Mouse (Mus musculus): ENCODE data around the gene Mettl27. TPM values are rescaled to one million over a fixed set of nuclear protein-coding genes. Genes with fewer than 3 reads are reported as not detected.
"Not testable (repeated sequence)": the region's sequence is repeated elsewhere in the genome, so short reads cannot be mapped to it uniquely, and the experiment has no call there.

Mettl27 gene
- polyA plus RNA-seq, 1 experiment from 2014 or later, result 17.3 TPM

DNA sequence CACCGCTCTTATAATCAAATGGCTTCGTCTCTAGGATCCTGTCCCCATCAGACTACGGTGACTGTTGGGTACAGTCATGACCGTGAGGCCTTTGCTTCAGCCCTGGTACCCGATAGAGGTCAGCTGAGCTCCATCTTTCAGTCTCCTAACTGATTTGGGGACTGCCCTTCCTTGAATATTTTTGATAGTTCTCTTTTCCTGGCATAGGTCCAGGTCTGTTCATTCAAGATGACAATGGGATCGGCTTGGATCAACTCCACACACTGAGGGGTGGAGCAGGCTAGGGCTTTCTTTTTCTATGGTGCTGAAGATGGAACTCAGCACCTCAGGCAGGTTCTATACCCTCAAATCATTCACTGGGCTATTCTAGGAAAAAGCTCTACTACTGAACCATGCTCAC lies 3.9 kb downstream of the Mettl27 start:
- 0 out of 2 replicates have a peak, but pooled peaks cover 8% of the 10 kb centered on the region for H3K4me1 ChIP-seq (ENCODE audit: insufficient read depth)
- no peaks in the 10 kb centered on the region for H3K27me3 ChIP-seq (ENCODE audit: insufficient read depth, low read length)
- DNase-seq (no peak), ATAC-seq (no peak)
- no peak overlapping the region for H3K4me3 ChIP-seq (ENCODE audit: low read depth, low read length)
- H3K9me3 ChIP-seq (ENCODE audit: low read length), result no peaks in the 10 kb centered on the region
- no peak for TF ChIP-seq EP300 (IDR thresholded peaks at IDR 0.05; ENCODE audit: low read depth)
- no peak for TF ChIP-seq CTCF (IDR thresholded peaks at IDR 0.05; ENCODE audit: low read depth)
- H3K27ac ChIP-seq (ENCODE audit: low read depth), result no peak overlapping the region
- 0 out of 2 replicates have a peak, but pooled peaks cover 3% of the 10 kb centered on the region for H3K36me3 ChIP-seq (replicated peaks; ENCODE audit: insufficient read depth, low read length)
- H3K4me2 ChIP-seq (ENCODE audit: low read depth, low read length), result no peak overlapping the region
- 87% methylated on average over 6 of the region's 6 CpGs for WGBS (ENCODE audit: insufficient replicate concordance)
- H3K9ac ChIP-seq (replicated peaks), result no peak overlapping the region

DNA sequence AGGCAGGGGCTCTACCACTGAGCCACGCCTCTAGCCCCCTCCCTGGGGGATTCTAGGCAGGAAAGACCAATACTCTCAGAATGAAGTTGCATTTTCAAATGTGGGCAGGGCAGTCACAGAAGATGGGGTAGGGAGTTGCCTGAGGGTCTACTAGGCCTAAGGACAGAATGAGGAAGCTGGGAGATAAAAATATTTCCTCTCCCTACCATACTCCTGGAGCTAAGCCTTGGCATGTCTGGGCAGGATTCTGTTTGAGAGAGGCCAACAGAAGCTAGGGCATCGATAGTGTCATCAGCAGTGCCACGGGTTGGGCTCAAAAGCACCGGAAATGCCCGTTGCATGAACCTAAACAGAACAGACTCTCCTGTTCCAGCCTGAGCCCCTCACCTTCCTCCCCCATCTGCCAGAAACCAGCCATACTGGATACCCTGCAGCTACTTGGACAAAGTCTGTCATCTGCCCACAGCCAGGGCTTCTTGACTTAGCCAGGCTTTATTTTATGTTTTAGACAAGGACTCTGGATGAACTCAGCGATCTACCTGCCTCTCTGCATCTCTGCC lies 4.5 kb downstream of the Mettl27 start:
- ATAC-seq (no peak), DNase-seq (no peak)
- H3K27me3 ChIP-seq (ENCODE audit: insufficient read depth, low read length), result no peaks in the 10 kb centered on the region
- TF ChIP-seq EP300 (IDR thresholded peaks at IDR 0.05; ENCODE audit: low read depth) (no peak), CTCF (IDR thresholded peaks at IDR 0.05; ENCODE audit: low read depth) (no peak)
- no peak overlapping the region for H3K9ac ChIP-seq (replicated peaks)
- no peaks in the 10 kb centered on the region for H3K9me3 ChIP-seq (ENCODE audit: low read length)
- H3K4me2 ChIP-seq (ENCODE audit: low read depth, low read length), result no peak overlapping the region
- no peak overlapping the region for H3K27ac ChIP-seq (ENCODE audit: low read depth)
- WGBS (ENCODE audit: insufficient replicate concordance), result 76% methylated on average over 6 of the region's 6 CpGs
- H3K4me1 ChIP-seq (ENCODE audit: insufficient read depth), result 0 out of 2 replicates have a peak, but pooled peaks cover 8% of the 10 kb centered on the region
- no peak overlapping the region for H3K4me3 ChIP-seq (ENCODE audit: low read depth, low read length)
- H3K36me3 ChIP-seq (replicated peaks; ENCODE audit: insufficient read depth, low read length), result 0 out of 2 replicates have a peak, but pooled peaks cover 3% of the 10 kb centered on the region

DNA sequence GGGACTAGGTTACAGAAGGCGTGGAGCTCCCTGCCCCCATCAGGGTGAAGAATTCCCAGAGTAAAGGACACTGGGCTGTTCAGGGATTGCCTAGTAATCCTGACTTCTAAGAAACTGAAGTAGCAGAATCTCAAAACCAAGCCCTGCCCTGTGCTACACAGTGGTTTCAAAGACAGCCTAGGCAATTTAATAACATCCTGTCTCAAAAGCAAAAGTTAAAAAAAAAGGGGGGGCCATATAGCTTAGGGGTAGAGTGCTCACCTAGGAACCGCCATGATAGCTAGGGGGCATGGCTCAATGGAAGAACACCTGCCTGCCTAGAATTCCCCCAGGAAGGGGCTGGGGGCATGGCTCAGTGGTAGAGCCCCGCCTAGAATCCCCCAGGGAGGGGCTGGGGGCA lies 6.9 kb downstream of the Mettl27 start:
- Histone ChIP-seq H3K9ac (replicated peaks) (no peak overlapping the region), H3K4me2 (ENCODE audit: low read depth, low read length) (no peak overlapping the region), H3K4me1 (ENCODE audit: insufficient read depth) (no peaks in the 10 kb centered on the region), H3K36me3 (replicated peaks; ENCODE audit: insufficient read depth, low read length) (0 out of 2 replicates have a peak, but pooled peaks cover 1% of the 10 kb centered on the region), H3K27ac (ENCODE audit: low read depth) (no peak overlapping the region), H3K9me3 (ENCODE audit: low read length) (no peaks in the 10 kb centered on the region), H3K4me3 (ENCODE audit: low read depth, low read length) (no peak overlapping the region), H3K27me3 (ENCODE audit: insufficient read depth, low read length) (no peaks in the 10 kb centered on the region)
- TF ChIP-seq EP300 (IDR thresholded peaks at IDR 0.05; ENCODE audit: low read depth) (no peak), CTCF (IDR thresholded peaks at IDR 0.05; ENCODE audit: low read depth) (no peak)
- ATAC-seq, result no peak
- no peak for DNase-seq
- WGBS (ENCODE audit: insufficient replicate concordance), result 57% methylated on average over 3 of the region's 3 CpGs

DNA sequence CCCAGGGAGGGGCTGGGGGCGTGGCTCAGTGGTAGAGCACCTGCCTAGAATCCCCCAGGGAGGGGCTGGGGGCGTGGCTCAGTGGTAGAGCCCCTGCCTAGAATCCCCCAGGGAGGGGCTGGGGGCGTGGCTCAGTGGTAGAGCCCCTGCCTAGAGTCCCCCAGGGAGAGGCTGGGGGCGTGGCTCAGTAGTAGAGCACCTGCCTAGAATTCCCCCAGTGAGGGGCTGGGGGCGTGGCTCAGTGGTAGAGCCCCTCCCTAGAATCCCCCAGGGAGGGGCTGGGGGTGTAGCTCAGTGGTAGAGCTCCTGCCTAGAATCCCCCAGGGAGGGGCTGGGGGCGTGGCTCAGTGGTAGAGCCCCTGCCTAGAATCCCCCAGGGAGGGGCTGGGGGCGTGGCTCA lies 7.4 kb downstream of the Mettl27 start:
- WGBS (ENCODE audit: insufficient replicate concordance), result 67% methylated on average over 1 of the region's 7 CpGs
- H3K27ac ChIP-seq (ENCODE audit: low read depth); H3K4me3 ChIP-seq (ENCODE audit: low read depth, low read length); H3K36me3 ChIP-seq (replicated peaks; ENCODE audit: insufficient read depth, low read length); H3K4me2 ChIP-seq (ENCODE audit: low read depth, low read length); ATAC-seq; H3K27me3 ChIP-seq (ENCODE audit: insufficient read depth, low read length); DNase-seq; H3K9me3 ChIP-seq (ENCODE audit: low read length); H3K9ac ChIP-seq (replicated peaks); H3K4me1 ChIP-seq (ENCODE audit: insufficient read depth): not testable (repeated sequence)

DNA sequence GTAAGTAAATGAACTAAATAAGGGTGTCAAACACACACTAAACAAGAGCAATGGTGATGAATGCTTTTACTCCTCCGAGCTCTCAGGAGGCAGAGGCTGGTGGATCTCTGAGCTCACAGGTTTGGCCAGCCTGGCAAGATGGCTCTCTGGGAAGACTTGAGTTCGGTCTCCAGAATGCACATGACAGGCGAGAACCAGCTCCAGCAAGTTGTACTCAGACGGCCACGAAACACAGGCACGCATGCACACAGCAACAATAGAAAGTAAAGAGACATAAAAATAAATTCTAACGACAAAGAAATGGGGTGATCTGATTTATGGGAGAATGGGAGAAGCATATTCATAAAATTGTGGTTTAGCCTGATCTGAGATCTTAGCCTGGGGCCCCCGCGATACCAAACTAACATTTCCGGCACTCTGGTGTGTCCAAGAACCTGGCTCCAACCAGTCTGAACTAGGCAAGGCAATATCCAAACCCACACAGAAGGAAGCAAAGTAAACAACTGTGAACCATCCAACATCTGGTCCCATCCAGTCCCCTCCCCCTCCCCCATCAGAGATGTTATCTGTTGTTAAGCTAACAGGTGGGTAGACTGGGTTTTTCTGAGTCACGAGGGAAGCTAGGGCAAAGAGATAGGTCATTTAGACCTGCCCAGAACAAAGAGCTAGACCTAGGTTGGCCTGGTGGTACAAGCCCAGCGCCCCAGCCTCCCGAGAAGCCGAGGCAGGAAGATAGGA lies 9.5 kb downstream of the Mettl27 start:
- no peaks in the 10 kb centered on the region for H3K27me3 ChIP-seq (ENCODE audit: insufficient read depth, low read length)
- H3K27ac ChIP-seq (ENCODE audit: low read depth), result peak overlapping the region; percentile 39; the same call in 1 of the 2 replicates
- H3K4me2 ChIP-seq (ENCODE audit: low read depth, low read length), result no peak overlapping the region
- H3K4me1 ChIP-seq (ENCODE audit: insufficient read depth), result peaks cover 7% of the 10 kb centered on the region; the same call in 1 of the 2 replicates
- H3K36me3 ChIP-seq (replicated peaks; ENCODE audit: insufficient read depth, low read length), result no peaks in the 10 kb centered on the region
- ATAC-seq (peak; percentile 37), DNase-seq (no peak)
- TF ChIP-seq CTCF (IDR thresholded peaks at IDR 0.05; ENCODE audit: low read depth), result no peak
- no peak for TF ChIP-seq EP300 (IDR thresholded peaks at IDR 0.05; ENCODE audit: low read depth)
- H3K9me3 ChIP-seq (ENCODE audit: low read length), result no peaks in the 10 kb centered on the region
- 66% methylated on average over 14 of the region's 14 CpGs for WGBS (ENCODE audit: insufficient replicate concordance)
- H3K4me3 ChIP-seq (ENCODE audit: low read depth, low read length), result no peak overlapping the region
- H3K9ac ChIP-seq (replicated peaks), result no peak overlapping the region

DNA sequence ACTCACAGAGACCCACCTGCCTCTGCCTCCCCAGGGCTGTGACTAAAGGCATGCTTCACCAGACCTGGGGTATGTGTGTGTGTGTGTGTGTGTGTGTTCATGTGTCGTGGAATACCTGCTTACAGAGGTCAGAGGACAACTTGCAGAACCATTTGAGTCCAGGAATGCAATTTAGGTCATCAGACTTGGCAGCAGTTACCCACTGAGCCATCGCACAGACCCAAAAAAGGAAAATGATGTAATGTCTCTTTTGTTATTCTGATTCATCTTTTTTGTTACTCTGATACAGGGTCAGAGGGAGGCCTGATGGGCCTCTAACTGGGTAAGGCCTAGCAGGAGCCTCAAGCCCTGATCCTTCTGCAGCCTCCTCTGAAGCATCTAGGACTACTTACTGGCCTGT lies 10.6 kb downstream of the Mettl27 start:
- no peak overlapping the region for H3K4me2 ChIP-seq (ENCODE audit: low read depth, low read length)
- TF ChIP-seq CTCF (IDR thresholded peaks at IDR 0.05; ENCODE audit: low read depth) (no peak), EP300 (IDR thresholded peaks at IDR 0.05; ENCODE audit: low read depth) (peak; percentile 35; the same call in 1 of the 2 replicates)
- peak; percentile 84 for ATAC-seq
- H3K4me3 ChIP-seq (ENCODE audit: low read depth, low read length), result no peak overlapping the region
- no peak overlapping the region for H3K9ac ChIP-seq (replicated peaks)
- H3K27me3 ChIP-seq (ENCODE audit: insufficient read depth, low read length), result no peaks in the 10 kb centered on the region
- 47% methylated on average over 2 of the region's 2 CpGs for WGBS (ENCODE audit: insufficient replicate concordance)
- DNase-seq, result peak; percentile 33
- peaks cover 17% of the 10 kb centered on the region for H3K4me1 ChIP-seq (ENCODE audit: insufficient read depth)
- H3K27ac ChIP-seq (ENCODE audit: low read depth), result 0 out of 2 replicates have a peak overlapping the region, but pooled peaks have one; percentile 13
- H3K9me3 ChIP-seq (ENCODE audit: low read length), result no peaks in the 10 kb centered on the region
- no peaks in the 10 kb centered on the region for H3K36me3 ChIP-seq (replicated peaks; ENCODE audit: insufficient read depth, low read length)
